Mouse (Mus musculus) kidney, postnatal 0 days (tissue): Measurements from ENCODE around the gene Clk2. TPM values are rescaled to one million over a fixed set of nuclear protein-coding genes. Genes with fewer than 3 reads are reported as not detected.

Experiments used
- ATAC-seq: fragments of 200-750 bp; cut with Nextera tagmentation; replicated peaks from 2 replicates; pipeline ENCODE4 v1.8.0; 2017; ENCODE audit warnings: low read depth, moderate number of reproducible peaks, moderate TSS enrichment, moderate library complexity; ENCODE audit not compliant: low FRiP score
- DNase-seq: peaks from one replicate; pipeline ENCODE4 v3.0.0-alpha.2; 2016; ENCODE audit warnings: low spot score
- H3K27ac ChIP-seq: fragments of 300-500 bp; sonication (generic); 2 replicates; pipeline ENCODE4 v1.5.1; 2014; ENCODE audit warnings: mild to moderate bottlenecking
- H3K27me3 ChIP-seq: fragments of 300-500 bp; sonication (generic); 2 replicates; pipeline ENCODE4 v1.6.1; 2014; ENCODE audit warnings: low read length, mixed read lengths; ENCODE audit not compliant: insufficient read depth
- H3K36me3 ChIP-seq: fragments of 300-500 bp; sonication (generic); 2 replicates; pipeline ENCODE4 v1.6.1; 2014; ENCODE audit warnings: low read length, mixed read lengths; ENCODE audit not compliant: insufficient read depth
- H3K4me1 ChIP-seq: fragments of 300-500 bp; sonication (generic); replicated peaks from 2 replicates; pipeline ENCODE4 v1.6.1; 2014; ENCODE audit warnings: antibody characterized with exemption, low read length, mixed read lengths; ENCODE audit not compliant: insufficient read depth
- H3K4me2 ChIP-seq: fragments of 300-500 bp; sonication (generic); 2 replicates; pipeline ENCODE4 v1.6.1; 2014; ENCODE audit warnings: mild to moderate bottlenecking, low read length, moderate library complexity, mixed read lengths
- H3K4me3 ChIP-seq: fragments of 300-500 bp; sonication (generic); replicated peaks from 2 replicates; pipeline ENCODE4 v1.5.1; 2014; ENCODE audit warnings: low read depth, low read length
- H3K9ac ChIP-seq: fragments of 300-500 bp; sonication (generic); 2 replicates; pipeline ENCODE4 v1.6.1; 2014; ENCODE audit warnings: low read depth, low read length
- H3K9me3 ChIP-seq: fragments of 300-500 bp; sonication (generic); replicated peaks from 2 replicates; pipeline ENCODE4 v1.6.1; 2016; ENCODE audit warnings: low read length, inconsistent platforms, mixed read lengths
- CTCF ChIP-seq: IDR thresholded peaks from 2 replicates; pipeline ENCODE4 v1.5.1; 2016; ENCODE audit warnings: antibody characterized with exemption, low read depth, mild to moderate bottlenecking, moderate library complexity
- WGBS: fragments of 180-500 bp; shearing (Covaris S2); extraction: QIAGEN DNeasy Blood & Tissue Kit; methylation state at CpG from one replicate; pipeline ENCODE4 v1.1.7; 2014; 5-methylcytosine and 5-hydroxymethylcytosine counted together
- polyA plus RNA-seq: library from polyadenylated mRNA; unstranded; fragments of >200 nt; fragmentation: Nextera tagmentation; extraction: Ambion mirVana; gene quantifications from 2 replicates; pipeline ENCODE4 v1.2.1, GENCODE M21; 2015

Gene Clk2
- 16.9 and 18.8 TPM in 2 replicates for polyA plus RNA-seq

DNA sequence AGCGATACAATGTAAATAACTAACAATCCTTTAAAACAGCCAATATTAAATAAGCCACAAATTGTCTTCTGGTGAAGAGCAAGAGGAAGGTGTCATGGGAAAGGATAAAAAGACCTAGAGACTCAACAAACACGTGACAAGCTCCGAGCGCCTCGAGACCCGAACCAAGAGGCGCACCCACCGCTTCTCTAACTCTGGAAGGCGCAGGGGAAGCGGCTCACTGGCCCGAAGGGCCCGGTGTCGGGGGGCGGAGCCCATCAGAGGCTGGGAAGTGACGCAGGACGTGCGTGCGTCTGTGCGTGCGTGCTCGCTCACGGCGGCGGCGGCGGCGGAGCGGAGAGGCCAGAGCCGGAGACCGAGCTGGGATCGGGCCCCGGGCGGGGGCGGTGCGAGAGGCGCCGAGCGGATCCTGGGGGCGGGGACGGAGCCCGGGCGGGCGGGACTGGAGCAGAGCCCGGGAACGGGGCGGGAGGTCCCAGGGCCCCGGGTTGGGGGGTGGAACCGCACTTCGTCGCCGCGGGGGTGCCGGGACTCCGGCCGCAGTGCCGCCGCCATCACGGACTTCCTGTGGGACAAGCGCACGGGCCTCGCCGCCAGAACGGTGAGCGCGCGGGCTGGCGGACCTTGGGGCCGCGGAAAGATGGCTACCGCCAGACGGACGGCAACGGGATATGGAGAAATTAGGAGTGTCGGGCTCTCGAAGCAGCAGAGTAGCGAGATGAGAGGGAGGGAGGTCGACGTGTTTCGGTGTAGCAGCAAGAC lies at the start of gene Clk2:
Gene Clk2 (plus strand): TSS at position 290 of the 762 bp plus-strand sequence.
- peak within 1 kb of the TSS; percentile 98 for H3K27ac ChIP-seq
- H3K27me3 ChIP-seq = no peaks in the 10 kb centered on the region
- peak within 1 kb of the TSS; percentile 88 for H3K4me3 ChIP-seq
- H3K4me2 ChIP-seq = peak within 1 kb of the TSS; percentile 64
- ATAC-seq (peak; percentile 96), DNase-seq (peak; percentile 96)
- no peaks in the 10 kb centered on the region for H3K9me3 ChIP-seq
- peaks cover 15% of the 10 kb centered on the region for H3K36me3 ChIP-seq
- TF ChIP-seq CTCF = no peak
- peak within 1 kb of the TSS; percentile 97 for H3K9ac ChIP-seq
- under 1% methylated on average over 76 of the region's 79 CpGs for WGBS
- peaks cover 16% of the 10 kb centered on the region for H3K4me1 ChIP-seq

DNA sequence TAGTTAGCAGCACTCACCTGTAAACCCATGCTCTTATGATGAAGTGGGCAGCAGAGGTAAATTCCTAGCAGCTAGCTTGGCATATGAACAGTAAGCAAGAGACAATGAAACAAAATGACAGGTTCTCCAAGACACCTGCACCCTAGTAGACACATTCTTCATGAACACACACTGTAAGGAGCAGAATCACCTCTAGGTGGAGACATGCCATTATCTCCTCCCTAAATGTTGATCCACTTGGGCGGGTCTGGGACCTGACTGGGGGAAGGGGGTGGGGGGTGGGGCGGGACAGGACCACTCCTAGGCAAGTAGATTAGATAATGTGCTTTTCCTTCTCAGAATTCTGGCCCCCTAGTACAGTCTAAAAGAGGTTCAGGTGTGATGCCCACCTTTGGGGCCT lies 49.1 kb upstream of the Clk2 start:
- WGBS = 13% methylated on average over 2 of the region's 2 CpGs
- ATAC-seq (no peak; the same call in 1 of the 2 replicates), DNase-seq (peak; percentile 51)
- no peaks in the 10 kb centered on the region for H3K4me1 ChIP-seq
- no peaks in the 10 kb centered on the region for H3K9me3 ChIP-seq
- H3K36me3 ChIP-seq = no peaks in the 10 kb centered on the region
- H3K27ac ChIP-seq = no peak overlapping the region
- no peaks in the 10 kb centered on the region for H3K27me3 ChIP-seq
- H3K9ac ChIP-seq = no peak overlapping the region
- H3K4me2 ChIP-seq = no peak overlapping the region
- no peak overlapping the region for H3K4me3 ChIP-seq
- peak; percentile 66 for TF ChIP-seq CTCF

DNA sequence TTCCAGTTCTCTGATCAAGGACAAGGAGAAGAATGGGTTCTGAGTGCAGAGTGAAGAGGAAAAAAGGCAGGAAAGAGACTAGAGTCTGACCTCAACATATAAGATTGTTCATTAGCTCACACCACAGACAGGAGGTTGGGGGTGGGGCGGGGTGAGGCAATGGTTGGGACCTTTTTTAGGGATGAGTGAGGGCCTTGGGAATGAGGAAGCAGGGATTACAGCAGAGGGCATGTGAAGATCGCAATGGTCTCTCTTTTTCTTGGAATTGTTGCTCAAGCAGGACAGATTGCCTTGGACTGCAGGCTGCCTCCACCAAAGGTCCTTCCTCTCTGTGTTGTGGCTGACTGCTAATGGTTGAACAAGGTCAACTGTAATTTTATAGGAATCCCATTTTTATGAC lies 41.3 kb upstream of the Clk2 start:
- Histone ChIP-seq H3K4me2 (no peak overlapping the region), H3K27me3 (no peaks in the 10 kb centered on the region), H3K27ac (no peak overlapping the region), H3K9ac (no peak overlapping the region), H3K4me1 (no peaks in the 10 kb centered on the region), H3K4me3 (no peak overlapping the region), H3K9me3 (no peaks in the 10 kb centered on the region), H3K36me3 (no peaks in the 10 kb centered on the region)
- ATAC-seq (0 out of 2 replicates have a peak, but pooled peaks have one; percentile 40), DNase-seq (no peak)
- no peak for TF ChIP-seq CTCF
- WGBS = 64% methylated on average over 2 of the region's 2 CpGs

GRCm38 (mm10) chr3:89124241-89124640 lies 40.4 kb upstream of the Clk2 start:
- TF ChIP-seq CTCF = no peak
- ATAC-seq (no peak), DNase-seq (no peak)
- Histone ChIP-seq H3K36me3 (no peaks in the 10 kb centered on the region), H3K9me3 (no peaks in the 10 kb centered on the region), H3K4me3 (no peak overlapping the region), H3K4me2 (no peak overlapping the region), H3K27me3 (no peaks in the 10 kb centered on the region), H3K27ac (no peak overlapping the region), H3K9ac (no peak overlapping the region), H3K4me1 (no peaks in the 10 kb centered on the region)
- 58% methylated on average over 3 of the region's 3 CpGs for WGBS

DNA sequence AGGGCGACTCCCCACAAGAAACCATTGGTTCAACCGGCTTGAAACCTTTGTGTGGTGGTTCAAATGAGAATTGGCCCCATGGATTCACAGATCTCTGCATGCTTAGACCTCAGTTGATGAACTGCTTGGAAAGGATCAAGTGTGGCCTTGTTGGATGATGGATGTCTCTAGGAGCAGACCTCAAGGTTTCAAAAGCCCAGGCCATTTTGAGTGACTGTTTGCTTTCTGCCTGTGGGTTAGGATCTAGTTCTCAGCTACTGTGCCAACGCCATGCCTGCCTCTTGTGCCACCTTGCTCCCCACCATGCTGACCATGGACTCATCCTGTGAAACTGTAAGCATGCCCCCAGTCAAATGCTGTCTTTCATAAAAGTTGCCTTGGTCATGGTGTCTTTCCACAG lies 38.6 kb upstream of the Clk2 start:
- Histone ChIP-seq H3K4me1 (no peaks in the 10 kb centered on the region), H3K4me2 (no peak overlapping the region), H3K4me3 (no peak overlapping the region), H3K27me3 (no peaks in the 10 kb centered on the region), H3K36me3 (no peaks in the 10 kb centered on the region), H3K9ac (no peak overlapping the region), H3K9me3 (no peaks in the 10 kb centered on the region), H3K27ac (no peak overlapping the region)
- WGBS = 85% methylated on average over 3 of the region's 3 CpGs
- ATAC-seq = no peak
- no peak for DNase-seq
- TF ChIP-seq CTCF = no peak

GRCm38 (mm10) chr3:89129908-89130307 lies 34.7 kb upstream of the Clk2 start:
- H3K4me2 ChIP-seq = no peak overlapping the region
- DNase-seq (no peak), ATAC-seq (no peak)
- 0 out of 2 replicates have a peak, but pooled peaks cover 3% of the 10 kb centered on the region for H3K4me1 ChIP-seq
- no peak overlapping the region for H3K9ac ChIP-seq
- no peaks in the 10 kb centered on the region for H3K9me3 ChIP-seq
- no peak overlapping the region for H3K4me3 ChIP-seq
- no peak overlapping the region for H3K27ac ChIP-seq
- H3K27me3 ChIP-seq = no peaks in the 10 kb centered on the region
- H3K36me3 ChIP-seq = no peaks in the 10 kb centered on the region
- no peak for TF ChIP-seq CTCF
- WGBS = 83% methylated on average over 3 of the region's 3 CpGs
